Mouse (Mus musculus): ENCODE measurements around the gene Il1r1.

DNA sequence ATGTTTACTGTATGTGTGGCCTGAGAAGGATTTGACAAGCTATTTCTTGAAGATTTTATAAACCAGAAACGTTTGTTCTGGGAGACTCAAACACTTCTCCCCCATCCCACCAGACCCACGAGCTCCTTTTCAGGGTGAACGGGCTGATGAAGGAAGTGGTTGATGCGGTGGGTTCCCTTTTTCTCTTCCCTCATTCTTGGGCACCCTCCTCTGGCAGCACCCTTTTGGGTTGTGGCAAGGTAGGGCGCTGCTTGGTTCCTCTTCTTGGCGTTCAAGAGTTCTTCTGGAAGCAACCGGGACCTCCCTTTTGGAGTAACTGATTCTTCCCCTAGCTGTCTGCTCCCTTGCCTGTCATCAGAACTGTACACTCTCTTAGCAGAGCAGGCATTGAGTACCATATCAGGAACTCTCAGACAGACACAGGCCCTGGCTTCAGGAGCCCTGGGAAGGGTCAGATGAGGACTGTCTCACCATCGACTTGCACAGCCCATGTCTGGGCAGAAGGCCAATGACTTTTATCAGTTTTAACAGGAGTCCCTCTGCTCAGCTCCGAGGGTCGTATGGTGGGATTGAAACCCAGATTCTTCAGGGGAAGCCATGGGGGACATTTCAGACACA is 131.1 kb downstream of the Il1r1 start:
- no peak for TF ChIP-seq POLR2A (IDR thresholded peaks at IDR 0.05; ENCODE audit: borderline replicate concordance, low read depth, low read length)
- TF ChIP-seq CTCF (IDR thresholded peaks at IDR 0.05; ENCODE audit: low read depth, low read length): no peak

Data from bone marrow macrophage, adult 2 months (primary cell).